Comparison of ENCODE assay signal across 18 mouse cellular contexts in the genomic region with DNA sequence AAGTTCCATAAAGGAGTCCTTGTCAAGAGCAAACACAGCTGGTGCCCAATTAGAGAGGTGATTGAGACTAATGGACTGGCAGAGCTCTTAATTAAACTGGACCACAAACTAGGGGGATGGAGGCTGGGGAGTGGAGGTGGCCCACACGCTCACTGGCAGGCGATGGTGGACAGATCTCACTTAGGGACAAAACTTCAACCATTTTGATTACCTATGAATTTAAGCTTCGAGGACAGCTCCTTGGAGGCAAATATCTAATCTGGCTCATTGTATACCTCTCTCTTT.
DNase-seq lines count a peak whose midpoint lies in the region; ATAC-seq and TF ChIP-seq lines count a peak whose summit lies in the region.
"Had no signal": no experiment of that assay in that cellular context is flagged by ENCODE, and none has a peak within 500 bp of the region (broad histone marks: within the 10 kb centered on the region; RNA-seq: fewer than 3 reads in every experiment).

No protein-coding gene starts in this region.

- H3K36me3 ChIP-seq in hindbrain, embryonic 12.5 days, result no peaks in the 10 kb centered on the region
- no peaks in the 10 kb centered on the region for H3K36me3 ChIP-seq in hindbrain, embryonic 11.5 days (ENCODE audit: control insufficient read depth, insufficient read depth, low read length)
- H3K36me3 ChIP-seq in forebrain, embryonic 10.5 days (replicated peaks), result no peaks in the 10 kb centered on the region
- no peaks in the 10 kb centered on the region for H3K36me3 ChIP-seq in forebrain, postnatal 0 days (ENCODE audit: insufficient read depth)
- no peaks in the 10 kb centered on the region for H3K36me3 ChIP-seq in midbrain, embryonic 15.5 days (replicated peaks)
- H3K36me3 ChIP-seq: heart, embryonic 15.5 days had no signal

- WGBS in hindbrain, embryonic 12.5 days, result 78% methylated on average over 3 of the region's 3 CpGs
- WGBS in hindbrain, embryonic 11.5 days, result 83% methylated on average over 3 of the region's 3 CpGs
- WGBS in forebrain, embryonic 10.5 days, result 62% methylated on average over 3 of the region's 3 CpGs
- WGBS in forebrain, postnatal 0 days, result 33% methylated on average over 3 of the region's 3 CpGs
- 57% methylated on average over 3 of the region's 3 CpGs for WGBS in midbrain, embryonic 15.5 days

- H3K4me1 ChIP-seq in hindbrain, embryonic 12.5 days, result peaks cover 3% of the 10 kb centered on the region; the same call in 1 of the 2 replicates
- H3K4me1 ChIP-seq in hindbrain, embryonic 11.5 days (replicated peaks; ENCODE audit: control insufficient read depth, insufficient read depth, low read length), result no peaks in the 10 kb centered on the region
- peaks cover 28% of the 10 kb centered on the region for H3K4me1 ChIP-seq in forebrain, embryonic 10.5 days
- H3K4me1 ChIP-seq in forebrain, postnatal 0 days (ENCODE audit: insufficient read depth), result peaks cover 4% of the 10 kb centered on the region; the same call in 1 of the 2 replicates
- H3K4me1 ChIP-seq in midbrain, embryonic 15.5 days, result no peaks in the 10 kb centered on the region
- H3K4me1 ChIP-seq: heart, embryonic 15.5 days had no signal

- no peak overlapping the region for H3K4me3 ChIP-seq in hindbrain, embryonic 12.5 days
- no peak overlapping the region for H3K4me3 ChIP-seq in hindbrain, embryonic 11.5 days (ENCODE audit: low read depth, low read length)
- no peak overlapping the region for H3K4me3 ChIP-seq in forebrain, embryonic 10.5 days
- no peak overlapping the region for H3K4me3 ChIP-seq in forebrain, postnatal 0 days (ENCODE audit: low read depth, low read length)
- H3K4me3 ChIP-seq in midbrain, embryonic 15.5 days, result no peak overlapping the region
- H3K4me3 ChIP-seq: gastrocnemius, adult 2 months; heart, embryonic 15.5 days; left cerebral cortex, adult 2 months had no signal

- no peak overlapping the region for H3K27ac ChIP-seq in hindbrain, embryonic 12.5 days
- no peak overlapping the region for H3K27ac ChIP-seq in hindbrain, embryonic 11.5 days (ENCODE audit: low read depth, low read length)
- H3K27ac ChIP-seq in forebrain, embryonic 10.5 days, result peak overlapping the region; percentile 69; the same call in 1 of the 2 replicates
- no peak overlapping the region for H3K27ac ChIP-seq in forebrain, postnatal 0 days (ENCODE audit: low read depth, low read length)
- no peak overlapping the region for H3K27ac ChIP-seq in midbrain, embryonic 15.5 days
- H3K27ac ChIP-seq: gastrocnemius, adult 2 months; heart, embryonic 15.5 days; left cerebral cortex, adult 2 months had no signal

- TF ChIP-seq CTCF in forebrain, postnatal 0 days (IDR thresholded peaks at IDR 0.05; ENCODE audit: low read depth), result no peak

- ATAC-seq in hindbrain, embryonic 12.5 days (ENCODE audit: low FRiP score), result peak; percentile 42; the same call in 1 of the 2 replicates
- ATAC-seq in hindbrain, embryonic 11.5 days (ENCODE audit: low FRiP score), result no peak
- peak; percentile 79 for ATAC-seq in forebrain, postnatal 0 days
- peak; percentile 76 for ATAC-seq in midbrain, embryonic 15.5 days (replicated peaks)

- DNase-seq in hindbrain, embryonic 11.5 days (ENCODE audit: low spot score), result no peak
- DNase-seq in forebrain, embryonic 10.5 days (ENCODE audit: extremely low spot score, low spot score), result no peak
- DNase-seq in forebrain, postnatal 0 days, result no peak
- DNase-seq in heart, adult 11 months, result no peak
- DNase-seq in liver, result no peak
- DNase-seq: adrenal gland, adult 2 months; cerebellum, adult 11-12 months; gastrocnemius, adult 2 months; heart, adult 18-20 months; kidney, adult 11 months; kidney, postnatal 25 days; lung, postnatal 14 days; thymus, postnatal 25 days had no signal

- H3K4me2 ChIP-seq in hindbrain, embryonic 12.5 days (replicated peaks), result no peak overlapping the region
- no peak overlapping the region for H3K4me2 ChIP-seq in hindbrain, embryonic 11.5 days (replicated peaks; ENCODE audit: low read depth, low read length)
- H3K4me2 ChIP-seq in forebrain, postnatal 0 days (ENCODE audit: low read depth), result no peak overlapping the region
- no peak overlapping the region for H3K4me2 ChIP-seq in midbrain, embryonic 15.5 days
- H3K4me2 ChIP-seq: heart, embryonic 15.5 days had no signal

- H3K9ac ChIP-seq in hindbrain, embryonic 12.5 days, result no peak overlapping the region
- no peak overlapping the region for H3K9ac ChIP-seq in hindbrain, embryonic 11.5 days (ENCODE audit: low read depth, low read length)
- H3K9ac ChIP-seq in forebrain, postnatal 0 days, result no peak overlapping the region
- no peak overlapping the region for H3K9ac ChIP-seq in midbrain, embryonic 15.5 days
- H3K9ac ChIP-seq: heart, embryonic 15.5 days had no signal

- H3K27me3 ChIP-seq in hindbrain, embryonic 12.5 days, result no peaks in the 10 kb centered on the region
- no peaks in the 10 kb centered on the region for H3K27me3 ChIP-seq in hindbrain, embryonic 11.5 days (ENCODE audit: control insufficient read depth, insufficient read depth, low read length)
- H3K27me3 ChIP-seq in forebrain, embryonic 10.5 days (ENCODE audit: poor library complexity, severe bottlenecking), result peaks cover 31% of the 10 kb centered on the region; the same call in 1 of the 2 replicates
- no peaks in the 10 kb centered on the region for H3K27me3 ChIP-seq in forebrain, postnatal 0 days (ENCODE audit: insufficient read depth, low read length)
- no peaks in the 10 kb centered on the region for H3K27me3 ChIP-seq in midbrain, embryonic 15.5 days (replicated peaks)
- H3K27me3 ChIP-seq: CH12.LX; heart, embryonic 15.5 days had no signal

- H3K9me3 ChIP-seq in hindbrain, embryonic 12.5 days (replicated peaks), result no peaks in the 10 kb centered on the region
- H3K9me3 ChIP-seq in hindbrain, embryonic 11.5 days (ENCODE audit: control insufficient read depth, low read length), result no peaks in the 10 kb centered on the region
- no peaks in the 10 kb centered on the region for H3K9me3 ChIP-seq in forebrain, embryonic 10.5 days
- H3K9me3 ChIP-seq in forebrain, postnatal 0 days (ENCODE audit: low read length), result no peaks in the 10 kb centered on the region
- no peaks in the 10 kb centered on the region for H3K9me3 ChIP-seq in midbrain, embryonic 15.5 days
- H3K9me3 ChIP-seq: heart, embryonic 15.5 days had no signal
